Mouse (Mus musculus): ENCODE data around the gene Chrna9.

DNA sequence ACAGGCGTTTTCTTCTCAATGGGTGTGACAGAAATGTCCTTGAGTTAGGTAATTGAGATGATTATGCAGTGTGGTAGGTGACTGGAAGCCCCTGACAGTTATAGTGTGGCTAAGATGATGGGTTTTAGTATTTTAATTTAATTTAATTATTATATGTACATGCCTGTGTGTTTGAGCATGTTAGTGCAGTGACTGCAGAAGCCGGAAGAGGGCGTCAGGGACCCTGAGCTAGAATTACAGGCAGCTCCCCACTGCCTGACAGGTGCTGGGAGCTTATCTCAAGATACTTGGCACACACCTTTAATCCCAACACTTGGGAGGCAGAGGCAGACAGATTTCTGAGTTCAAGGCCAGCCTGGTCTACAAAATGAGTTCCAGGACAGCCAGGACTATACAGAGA is 33.3 kb downstream of the Chrna9 start:
- TF ChIP-seq CTCF (IDR thresholded peaks at IDR 0.05; ENCODE audit: borderline replicate concordance, insufficient read depth, low read length) = no peak
- TF ChIP-seq POLR2A (IDR thresholded peaks at IDR 0.05; ENCODE audit: low read depth, low read length) = no peak

Measured in embryonic fibroblast, embryonic 13.5 days (primary cell).